Mouse (Mus musculus): ENCODE results near the gene Grap.

- TF ChIP-seq POLR2A (IDR thresholded peaks at IDR 0.05; ENCODE audit: insufficient read length, low read depth) (no peak), USF1 (IDR thresholded peaks at IDR 0.05; ENCODE audit: low read depth) (no peak), MYOD1 (IDR thresholded peaks at IDR 0.05; ENCODE audit: control insufficient read depth in 1 of 3, insufficient read length in 2 of 3, low read depth in 2 of 3) (no peak), MAX (IDR thresholded peaks at IDR 0.05; ENCODE audit: low read depth) (no peak), CEBPB (IDR thresholded peaks at IDR 0.05; ENCODE audit: insufficient read depth, poor library complexity, severe bottlenecking) (no peak), E2F4 (IDR thresholded peaks at IDR 0.05; ENCODE audit: insufficient read depth) (no peak), MYOG (IDR thresholded peaks at IDR 0.05; ENCODE audit: control insufficient read depth in 1 of 3, insufficient read depth in 1 of 3, insufficient read length in 2 of 3, low read depth in 2 of 3) (no peak), POLR2AphosphoS2 (IDR thresholded peaks at IDR 0.05; ENCODE audit: insufficient read length, low read depth) (no peak), REST (IDR thresholded peaks at IDR 0.05; ENCODE audit: insufficient read depth, insufficient read length) (no peak), TCF12 (IDR thresholded peaks at IDR 0.05; ENCODE audit: insufficient read depth, poor library complexity, severe bottlenecking) (no peak), TCF3 (IDR thresholded peaks at IDR 0.05; ENCODE audit: insufficient read length, low read depth) (no peak)
Measured at GRCm38 (mm10) chr11:61658360-61658922, 5.4 kb downstream of the Grap start.

Data from myocyte (in vitro differentiated cells).